Mouse (Mus musculus) heart, adult 2 months (tissue): ENCODE measurements around the gene Fam81a.

Source experiments
- CTCF ChIP-seq: fragments of 200-600 bp; IDR thresholded peaks from 2 replicates; pipeline ENCODE4 v1.8.1; 2022; ENCODE audit warnings: antibody characterized with exemption, mild to moderate bottlenecking, moderate library complexity
- EP300 ChIP-seq: fragments of 200-500 bp; IDR thresholded peaks from 2 replicates; pipeline ENCODE4 v1.6.1; 2011; ENCODE audit warnings: low read depth, low read length, control low read depth; ENCODE audit not compliant: insufficient read depth

DNA sequence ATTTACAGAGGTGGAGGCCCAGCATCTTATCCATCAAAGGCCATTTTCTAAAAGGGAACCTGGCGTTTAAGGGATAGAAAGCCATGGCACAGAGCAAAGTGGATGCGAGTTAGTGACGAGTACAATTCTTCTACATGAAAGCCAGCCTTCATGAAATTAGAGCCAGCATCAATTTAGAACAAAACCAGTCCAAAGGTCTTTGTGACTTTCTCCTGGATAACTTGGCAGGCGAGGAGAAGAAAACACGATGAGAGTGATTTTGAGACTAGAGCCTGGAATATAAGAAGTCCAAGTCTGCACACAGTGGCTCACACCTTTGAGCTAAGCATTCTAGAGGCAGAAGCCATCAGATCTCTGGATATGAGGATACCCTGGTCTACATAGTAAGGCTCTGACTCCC lies 4.4 kb downstream of the Fam81a start:
- TF ChIP-seq CTCF: no peak
- no peak for TF ChIP-seq EP300
